Mouse (Mus musculus): Measurements from ENCODE around the gene Rd3l.

GRCm38 (mm10) chr12:111966683-111967173, 14.4 kb downstream of the Rd3l start, which contains the start of gene Atp5mpl:
- TF ChIP-seq MAFK (IDR thresholded peaks at IDR 0.05; ENCODE audit: borderline replicate concordance, low read depth, low read length) (no peak), MYC (IDR thresholded peaks at IDR 0.05; ENCODE audit: low read depth, low read length) (peak; percentile 59; the same call in 1 of the 2 replicates)
